Mouse (Mus musculus): Measurements from ENCODE around the gene Hsd17b11.

GRCm38 (mm10) chr5:104021597-104022378, at the start of gene Hsd17b11:
- no peak for TF ChIP-seq CTCF (IDR thresholded peaks at IDR 0.05; ENCODE audit: borderline replicate concordance, control insufficient read depth, extremely low read depth, insufficient read depth, low read length, poor library complexity)
- no peak; the same call in 1 of the 2 replicates for TF ChIP-seq POLR2A (IDR thresholded peaks at IDR 0.05; ENCODE audit: control insufficient read depth, extremely low read depth, insufficient read depth, low read length, poor library complexity)
